In genomic region chr6:83790533-83790932, GRCm38 (mm10) we compare ENCODE assay signal across 24 mouse cellular contexts. TPM values are rescaled to one million over a fixed set of nuclear protein-coding genes. Genes with fewer than 3 reads are reported as not detected.
"Had no signal": no experiment of that assay in that cellular context is flagged by ENCODE, and none has a peak within 500 bp of the region (broad histone marks: within the 10 kb centered on the region; RNA-seq: fewer than 3 reads in every experiment).

No protein-coding gene starts in this region.

RNA-seq across cellular contexts. Expression of gene Ankrd53, which starts 28.1 kb away (rescaled TPM):
- total RNA-seq: common myeloid progenitor, adult 5-6 weeks; forebrain, postnatal 0 days; gastrocnemius, adult 18-20 months; gastrocnemius, adult 2 months; gastrocnemius, adult 8-10 months; gastrocnemius, postnatal 10 days; gastrocnemius, postnatal 14 days; gastrocnemius, postnatal 25 days; gastrocnemius, postnatal 36 days; gastrocnemius, postnatal 4 days; heart, adult 18-20 months; heart, adult 2 months had no signal
- polyA plus RNA-seq: cortical plate, adult 2 months; embryonic facial prominence, embryonic 11.5 days; embryonic facial prominence, embryonic 15.5 days; erythroblast, embryonic 14.5 days; forebrain, embryonic 14.5 days; forebrain, postnatal 0 days; frontal cortex, adult 2 months had no signal

RNA-seq across cellular contexts. Expression of gene Atp6v1b1, which starts 47.7 kb away (rescaled TPM):
- total RNA-seq: common myeloid progenitor, adult 5-6 weeks; gastrocnemius, adult 18-20 months; gastrocnemius, adult 2 months; gastrocnemius, adult 8-10 months; gastrocnemius, postnatal 10 days; gastrocnemius, postnatal 14 days; gastrocnemius, postnatal 25 days; gastrocnemius, postnatal 36 days; gastrocnemius, postnatal 4 days; granulocyte monocyte progenitor cell, adult 5-6 weeks; heart, adult 2 months had no signal
- polyA plus RNA-seq: cortical plate, adult 2 months; embryonic facial prominence, embryonic 10.5 days; erythroblast, embryonic 14.5 days; forebrain, embryonic 10.5 days; forebrain, embryonic 11.5 days; forebrain, embryonic 12.5 days; forebrain, embryonic 13.5 days; forebrain, embryonic 14.5 days had no signal
